Mouse (Mus musculus): ENCODE measurements at regions not wholly inside any gene's neighbourhood (a gene's known extent, or its start where the extent isn't known, plus 50 kb on each side); places are given as distances from the start of the nearest gene placed in this dataset.

- TF ChIP-seq POLR2A (IDR thresholded peaks at IDR 0.05; ENCODE audit: control insufficient read depth in 1 of 2, insufficient read depth in 1 of 2, low read depth in 1 of 2, low read length in 2 of 2, poor library complexity in 1 of 2) = no peak
- no peak for TF ChIP-seq MYB (IDR thresholded peaks at IDR 0.05; ENCODE audit: low read depth, low read length)
- no peak for TF ChIP-seq JUND (IDR thresholded peaks at IDR 0.05; ENCODE audit: low read depth, low read length)
- no peak for TF ChIP-seq ELF1 (IDR thresholded peaks at IDR 0.05; ENCODE audit: low read depth, low read length)
- TF ChIP-seq EP300 (IDR thresholded peaks at IDR 0.05; ENCODE audit: low read depth in 1 of 2, low read length in 2 of 2) = no peak
- no peak for TF ChIP-seq HCFC1 (IDR thresholded peaks at IDR 0.05; ENCODE audit: low read depth, low read length)
- no peak for TF ChIP-seq ZMIZ1 (IDR thresholded peaks at IDR 0.05; ENCODE audit: low read depth, low read length)
- no peak for TF ChIP-seq RCOR1 (IDR thresholded peaks at IDR 0.05; ENCODE audit: low read depth, low read length)
- TF ChIP-seq MAZ (IDR thresholded peaks at IDR 0.05; ENCODE audit: low read depth, low read length) = no peak
- TF ChIP-seq GABPA (IDR thresholded peaks at IDR 0.05; ENCODE audit: low read depth, low read length) = no peak
- TF ChIP-seq USF1 (IDR thresholded peaks at IDR 0.05; ENCODE audit: low read depth, low read length) = no peak
- no peak for TF ChIP-seq MAFK (IDR thresholded peaks at IDR 0.05; ENCODE audit: borderline replicate concordance, low read depth, low read length)
- TF ChIP-seq TBP (IDR thresholded peaks at IDR 0.05; ENCODE audit: low read depth, low read length) = no peak
- Histone ChIP-seq H3K27me3 (ENCODE audit: control insufficient read depth in 1 of 2, insufficient read depth in 2 of 2, low read length in 2 of 2) (no peaks in the 10 kb centered on the region), H3K4me1 (ENCODE audit: control insufficient read depth in 1 of 2, insufficient read depth in 2 of 2, low read length in 2 of 2) (no peaks in the 10 kb centered on the region), H3K79me2 (ENCODE audit: control insufficient read depth, insufficient read depth, low read length, poor library complexity) (no peaks in the 10 kb centered on the region), H3K36me3 (ENCODE audit: control insufficient read depth in 1 of 2, insufficient read depth in 2 of 2, low read length in 2 of 2) (no peaks in the 10 kb centered on the region), H3K9ac (ENCODE audit: control insufficient read depth, low read depth, low read length, poor library complexity, severe bottlenecking) (no peak overlapping the region), H3K9me3 (replicated peaks; ENCODE audit: insufficient read depth, low read length) (no peaks in the 10 kb centered on the region), H3K27ac (ENCODE audit: control insufficient read depth, low read depth, low read length) (no peak overlapping the region), H3K4me3 (ENCODE audit: control insufficient read depth in 1 of 2, insufficient read depth in 1 of 2, low read depth in 2 of 2, low read length in 2 of 2) (no peak overlapping the region)
- DNase-seq (ENCODE audit: low read depth, low spot score) = no peak
These were observed 141.7 kb upstream of the 4933402D24Rik start for GRCm38 (mm10) chr1:63910765-63911164.

- H3K4me1 ChIP-seq (ENCODE audit: control insufficient read depth in 1 of 2, insufficient read depth in 2 of 2, low read length in 2 of 2) = no peaks in the 10 kb centered on the region
- TF ChIP-seq POLR2A (IDR thresholded peaks at IDR 0.05; ENCODE audit: control insufficient read depth in 1 of 2, insufficient read depth in 1 of 2, low read depth in 1 of 2, low read length in 2 of 2, poor library complexity in 1 of 2) (no peak), GATA1 (IDR thresholded peaks at IDR 0.05; ENCODE audit: low read depth, low read length) (no peak)
- H3K9me3 ChIP-seq (replicated peaks; ENCODE audit: insufficient read depth, low read length) = no peaks in the 10 kb centered on the region
- H3K27ac ChIP-seq (ENCODE audit: control insufficient read depth, low read depth, low read length) = no peak overlapping the region
- H3K79me2 ChIP-seq (ENCODE audit: control insufficient read depth, insufficient read depth, low read length, poor library complexity) = no peaks in the 10 kb centered on the region
- no peaks in the 10 kb centered on the region for H3K36me3 ChIP-seq (ENCODE audit: control insufficient read depth in 1 of 2, insufficient read depth in 2 of 2, low read length in 2 of 2)
- H3K9ac ChIP-seq (ENCODE audit: control insufficient read depth, low read depth, low read length, poor library complexity, severe bottlenecking) = no peak overlapping the region
- H3K27me3 ChIP-seq (ENCODE audit: control insufficient read depth in 1 of 2, insufficient read depth in 2 of 2, low read length in 2 of 2) = no peaks in the 10 kb centered on the region
- DNase-seq (ENCODE audit: low read depth, low spot score) = no peak
- no peak overlapping the region for H3K4me3 ChIP-seq (ENCODE audit: control insufficient read depth in 1 of 2, insufficient read depth in 1 of 2, low read depth in 2 of 2, low read length in 2 of 2)
These were observed 140.1 kb upstream of the 4933402D24Rik start for GRCm38 (mm10) chr1:63909191-63909590.

GRCm38 (mm10) chr1:63903620-63904019, 134.6 kb upstream of the 4933402D24Rik start:
- TF ChIP-seq HCFC1 (IDR thresholded peaks at IDR 0.05; ENCODE audit: low read depth, low read length) (no peak), BHLHE40 (IDR thresholded peaks at IDR 0.05; ENCODE audit: borderline replicate concordance, low read depth, low read length) (no peak), USF1 (IDR thresholded peaks at IDR 0.05; ENCODE audit: low read depth, low read length) (no peak), POLR2A (IDR thresholded peaks at IDR 0.05; ENCODE audit: control insufficient read depth in 1 of 2, insufficient read depth in 1 of 2, low read depth in 1 of 2, low read length in 2 of 2, poor library complexity in 1 of 2) (no peak), CHD2 (IDR thresholded peaks at IDR 0.05; ENCODE audit: low read length) (no peak), TAL1 (IDR thresholded peaks at IDR 0.05; ENCODE audit: low read length) (no peak), MAFK (IDR thresholded peaks at IDR 0.05; ENCODE audit: borderline replicate concordance, low read depth, low read length) (no peak), NELFE (IDR thresholded peaks at IDR 0.05; ENCODE audit: low read depth, low read length) (no peak), ZKSCAN1 (IDR thresholded peaks at IDR 0.05; ENCODE audit: low read depth, low read length) (no peak), POLR2AphosphoS2 (IDR thresholded peaks at IDR 0.05; ENCODE audit: low read length) (no peak), ZMIZ1 (IDR thresholded peaks at IDR 0.05; ENCODE audit: low read depth, low read length) (no peak), EP300 (IDR thresholded peaks at IDR 0.05; ENCODE audit: low read depth in 1 of 2, low read length in 2 of 2) (no peak), GABPA (IDR thresholded peaks at IDR 0.05; ENCODE audit: low read depth, low read length) (no peak), SIN3A (IDR thresholded peaks at IDR 0.05; ENCODE audit: low read length) (no peak), CHD1 (IDR thresholded peaks at IDR 0.05; ENCODE audit: low read depth, low read length) (no peak), E2F4 (IDR thresholded peaks at IDR 0.05; ENCODE audit: borderline replicate concordance, low read depth, low read length) (no peak)
- no peaks in the 10 kb centered on the region for H3K79me2 ChIP-seq (ENCODE audit: control insufficient read depth, insufficient read depth, low read length, poor library complexity)
- no peaks in the 10 kb centered on the region for H3K27me3 ChIP-seq (ENCODE audit: control insufficient read depth in 1 of 2, insufficient read depth in 2 of 2, low read length in 2 of 2)
- no peak for DNase-seq (ENCODE audit: low read depth, low spot score)
- H3K4me3 ChIP-seq (ENCODE audit: control insufficient read depth in 1 of 2, insufficient read depth in 1 of 2, low read depth in 2 of 2, low read length in 2 of 2) = no peak overlapping the region
- H3K9ac ChIP-seq (ENCODE audit: control insufficient read depth, low read depth, low read length, poor library complexity, severe bottlenecking) = no peak overlapping the region
- no peaks in the 10 kb centered on the region for H3K9me3 ChIP-seq (replicated peaks; ENCODE audit: insufficient read depth, low read length)
- H3K36me3 ChIP-seq (ENCODE audit: control insufficient read depth in 1 of 2, insufficient read depth in 2 of 2, low read length in 2 of 2) = no peaks in the 10 kb centered on the region
- H3K4me1 ChIP-seq (ENCODE audit: control insufficient read depth in 1 of 2, insufficient read depth in 2 of 2, low read length in 2 of 2) = no peaks in the 10 kb centered on the region
- H3K27ac ChIP-seq (ENCODE audit: control insufficient read depth, low read depth, low read length) = no peak overlapping the region
